Mouse (Mus musculus) lung, postnatal 4 days (tissue): ENCODE measurements around the gene Ttc16.

ENCODE experiments used
- DNase-seq, 2 experiments: peaks; one replicate each; pipeline ENCODE4 v3.0.0; 2021

The Ttc16 gene

GRCm38 (mm10) chr2:32779714-32780113 lies 4.3 kb upstream of the Ttc16 start:
- DNase-seq, result no peak

GRCm38 (mm10) chr2:32779131-32779530 lies 3.7 kb upstream of the Ttc16 start:
- peak; percentile 80 to 83 for DNase-seq

GRCm38 (mm10) chr2:32778081-32778480 lies 2.6 kb upstream of the Ttc16 start:
- no peak for DNase-seq

- no peak for DNase-seq
Measured at GRCm38 (mm10) chr2:32776192-32776591, 759 bp upstream of the Ttc16 start.

GRCm38 (mm10) chr2:32772626-32773279 lies 2.7 kb downstream of the Ttc16 start:
- no peak for DNase-seq

GRCm38 (mm10) chr2:32771886-32772285 lies 3.5 kb downstream of the Ttc16 start:
- no peak for DNase-seq

- no peak for DNase-seq
Measured at GRCm38 (mm10) chr2:32769327-32770085, 5.9 kb downstream of the Ttc16 start.

- peak; percentile 73 to 78 for DNase-seq
Measured at GRCm38 (mm10) chr2:32768661-32769285, 6.7 kb downstream of the Ttc16 start.

GRCm38 (mm10) chr2:32767241-32767640 lies 8.2 kb downstream of the Ttc16 start:
- DNase-seq, result no peak

- DNase-seq, result no peak
Measured at GRCm38 (mm10) chr2:32763353-32763752, 12.1 kb downstream of the Ttc16 start.

- DNase-seq, result no peak
Measured at GRCm38 (mm10) chr2:32761859-32762258, 13.6 kb downstream of the Ttc16 start.

- DNase-seq, result no peak
Measured at GRCm38 (mm10) chr2:32761361-32761760, 14.1 kb downstream of the Ttc16 start.

GRCm38 (mm10) chr2:32759001-32759400 lies 16.4 kb downstream of the Ttc16 start:
- DNase-seq, result no peak

- DNase-seq, result no peak
Measured at GRCm38 (mm10) chr2:32758503-32758902, 16.9 kb downstream of the Ttc16 start.

- peak; percentile 98 for DNase-seq
Measured at GRCm38 (mm10) chr2:32757056-32757845, 18.2 kb downstream of the Ttc16 start, which contains the start of gene Tor2a. Gene Tor2a (plus strand): TSS chr2:32757234.

GRCm38 (mm10) chr2:32756674-32757055 lies 18.8 kb downstream of the Ttc16 start:
- DNase-seq, result no peak

GRCm38 (mm10) chr2:32752181-32752580 lies 23.3 kb downstream of the Ttc16 start:
- no peak for DNase-seq

GRCm38 (mm10) chr2:32751665-32752033 lies 23.8 kb downstream of the Ttc16 start:
- no peak for DNase-seq

GRCm38 (mm10) chr2:32750887-32751664 lies 24.4 kb downstream of the Ttc16 start:
- peak; percentile 72 to 75 for DNase-seq

GRCm38 (mm10) chr2:32750199-32750598 lies 25.2 kb downstream of the Ttc16 start:
- no peak for DNase-seq

GRCm38 (mm10) chr2:32749082-32749481 lies 26.4 kb downstream of the Ttc16 start:
- no peak for DNase-seq

- no peak for DNase-seq
Measured at GRCm38 (mm10) chr2:32744272-32744982, 31.0 kb downstream of the Ttc16 start.
